Mouse (Mus musculus): ENCODE measurements around the gene Prickle4.
A peak's percentile ranks its signal among the peaks of the same experiment; 100 is the strongest.

The Prickle4 gene

GRCm38 (mm10) chr17:47694503-47695336 is at the start of gene Prickle4:
TSS of gene Prickle4 (minus strand) at chr17:47694736.
- DNase-seq (ENCODE audit: low spot score) = peak; percentile 94

GRCm38 (mm10) chr17:47744086-47744485 is 49.5 kb upstream of the Prickle4 start:
- no peak for DNase-seq (ENCODE audit: low spot score)

- DNase-seq (ENCODE audit: low spot score) = no peak
Observed at GRCm38 (mm10) chr17:47742991-47743734, 48.6 kb upstream of the Prickle4 start.

GRCm38 (mm10) chr17:47740186-47740585 is 45.6 kb upstream of the Prickle4 start:
- no peak for DNase-seq (ENCODE audit: low spot score)

DNA sequence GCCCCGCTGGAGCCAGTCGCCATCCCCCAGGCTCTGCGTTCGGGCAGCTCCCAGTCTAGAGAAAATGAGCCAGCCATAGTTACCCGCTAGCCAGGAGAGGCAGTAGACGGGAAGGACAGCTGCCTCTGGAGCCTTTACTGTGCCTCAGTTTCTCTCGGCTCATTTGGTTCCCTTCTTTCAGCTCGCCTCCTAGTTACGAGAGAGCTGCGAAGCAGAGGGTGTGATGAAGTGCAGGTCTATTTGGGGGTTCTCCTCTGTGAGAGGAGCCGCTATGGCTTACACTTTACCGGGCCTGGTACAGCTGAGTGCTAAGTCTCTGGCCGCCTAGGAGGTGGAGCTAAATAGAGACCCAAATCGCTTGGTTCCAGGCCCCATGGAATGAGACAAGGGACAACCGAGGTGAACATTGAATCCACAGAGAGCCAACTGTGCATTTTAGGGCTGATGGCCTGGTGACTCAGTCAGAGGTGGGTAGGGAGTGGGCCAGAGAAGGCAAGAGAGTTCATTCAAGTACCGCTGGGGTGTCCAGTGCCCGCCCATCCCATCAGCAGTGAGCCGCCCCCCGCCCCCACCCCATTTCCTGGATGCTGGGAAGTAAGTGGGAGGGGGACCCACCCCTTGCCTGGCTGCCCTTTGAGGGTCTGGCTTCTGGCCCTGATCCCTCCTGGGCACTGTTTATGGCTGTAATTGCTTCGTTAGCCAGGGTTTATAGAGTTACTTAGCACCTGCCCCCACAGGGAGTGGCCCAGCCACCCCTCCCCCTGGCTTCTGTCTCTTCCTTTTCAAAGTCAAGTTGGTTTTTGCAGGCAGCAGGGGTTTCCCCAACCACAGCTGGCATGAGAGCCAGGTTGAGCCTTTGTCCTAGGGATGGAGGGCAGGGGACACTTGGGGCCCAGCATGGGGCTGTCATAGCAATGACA is 44.6 kb upstream of the Prickle4 start:
- no peak for DNase-seq (ENCODE audit: low spot score)

DNA sequence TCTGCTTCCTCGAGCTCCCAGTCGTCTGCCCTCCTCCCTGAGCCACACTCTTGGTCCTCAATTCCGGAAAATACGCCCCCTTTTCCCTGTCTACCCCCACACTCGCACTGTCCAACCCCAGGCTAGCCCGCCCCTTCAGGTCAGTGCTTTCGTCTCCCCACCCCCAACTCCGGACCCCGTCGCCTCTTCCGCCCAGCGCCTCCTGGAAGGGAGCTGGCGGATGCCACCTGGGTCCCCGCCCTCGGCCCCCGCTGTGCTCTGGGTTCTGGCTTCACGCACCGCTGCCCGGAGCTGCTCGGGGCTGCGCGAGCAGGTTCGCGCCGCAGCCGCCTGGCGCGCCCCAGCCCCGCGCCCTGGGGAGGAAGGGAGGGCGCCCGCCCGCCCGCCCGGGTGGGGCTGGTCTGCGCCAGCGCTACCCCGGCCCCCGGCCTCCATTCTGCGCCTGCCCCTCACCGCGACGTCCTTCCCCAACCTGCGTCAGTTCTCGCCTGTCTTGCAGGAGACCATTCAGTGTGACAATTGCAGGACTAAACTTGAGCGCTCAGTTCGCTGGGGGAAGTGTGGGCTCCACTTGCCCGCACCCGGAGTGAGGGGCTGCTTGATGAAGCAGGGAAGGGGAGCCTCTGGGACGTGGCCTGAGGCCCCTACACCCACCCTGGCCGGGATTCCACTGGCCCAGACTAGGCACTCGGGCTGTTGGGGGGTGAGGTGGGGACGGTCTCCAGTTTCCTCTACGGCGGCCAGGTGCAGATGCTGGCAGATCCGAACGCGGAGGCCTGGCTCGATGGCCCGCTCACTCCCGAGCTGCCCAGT is 43.7 kb upstream of the Prickle4 start:
- DNase-seq (ENCODE audit: low spot score) = no peak

- DNase-seq (ENCODE audit: low spot score) = peak; percentile 70
Observed at GRCm38 (mm10) chr17:47737271-47738065, 42.9 kb upstream of the Prickle4 start.

- peak; percentile 91 for DNase-seq (ENCODE audit: low spot score)
Observed at GRCm38 (mm10) chr17:47736856-47737255, 42.3 kb upstream of the Prickle4 start, which contains the start of gene Tfeb. TSS of gene Tfeb (plus strand) at chr17:47737030.

- no peak for DNase-seq (ENCODE audit: low spot score)
Observed at GRCm38 (mm10) chr17:47735553-47736100, 41.1 kb upstream of the Prickle4 start.

DNA sequence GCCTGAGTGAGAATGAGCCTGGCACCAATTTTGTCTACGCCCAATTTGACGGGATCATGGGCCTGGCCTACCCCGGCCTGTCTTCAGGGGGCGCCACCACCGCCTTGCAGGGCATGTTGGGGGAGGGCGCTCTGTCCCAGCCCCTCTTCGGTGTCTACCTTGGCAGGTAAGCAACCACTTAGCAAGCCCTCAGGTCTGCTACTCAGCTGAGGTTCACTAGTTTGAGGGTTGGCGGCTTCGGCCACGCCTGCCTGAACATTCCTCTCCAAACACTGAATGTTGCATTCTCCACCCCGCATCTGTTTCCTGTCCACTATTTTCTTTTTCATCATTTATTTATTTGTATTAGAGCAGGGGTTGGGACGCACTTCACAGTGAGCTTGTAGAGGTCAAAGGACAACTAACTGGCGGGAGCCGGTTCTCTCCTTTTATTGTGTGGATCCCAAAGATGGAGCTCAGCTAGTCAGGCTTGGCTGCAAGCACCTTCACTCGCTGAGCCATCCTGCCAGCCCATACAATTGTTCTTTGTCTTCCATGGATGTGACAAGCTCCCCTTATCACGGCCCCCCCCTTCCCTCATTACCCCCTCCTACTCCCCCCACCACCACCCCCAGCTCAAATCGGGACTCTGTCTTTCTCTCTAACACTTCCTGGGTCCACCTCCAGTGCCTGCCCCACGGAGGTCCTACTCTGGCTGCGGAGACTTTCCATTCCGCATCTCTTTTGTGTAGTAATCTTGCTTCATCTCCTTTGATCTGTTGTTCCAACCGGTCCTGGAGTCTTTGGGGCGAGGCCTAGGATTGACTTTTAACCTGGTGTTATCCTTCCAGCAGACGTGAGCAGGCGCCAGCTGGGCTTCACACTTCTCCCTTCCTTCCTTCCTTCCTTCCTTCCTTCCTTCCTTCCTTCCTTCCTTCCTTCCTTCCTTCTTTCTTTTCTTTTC is 36.4 kb upstream of the Prickle4 start:
- DNase-seq (ENCODE audit: low spot score) = no peak

DNA sequence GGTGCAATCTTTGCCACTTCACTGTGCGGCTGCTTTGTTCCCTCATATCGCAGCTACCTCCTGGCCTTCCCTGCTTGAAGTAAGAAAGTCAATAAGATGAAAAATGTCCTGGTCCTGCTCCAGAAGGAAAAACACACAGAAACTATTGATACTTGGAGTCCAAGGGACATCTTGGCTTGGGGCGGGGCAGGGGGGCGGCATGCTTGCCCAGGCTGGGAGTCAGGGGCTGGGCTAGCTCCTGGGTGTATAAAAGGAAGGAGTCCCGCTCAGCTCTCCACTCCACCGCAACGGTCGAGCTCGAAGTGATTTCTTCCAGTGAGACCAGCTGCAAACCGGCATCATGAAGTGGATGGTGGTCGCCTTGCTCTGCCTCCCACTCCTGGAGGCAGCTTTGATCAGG is 32.0 kb upstream of the Prickle4 start, which contains the start of gene Pgc:
Gene Pgc, plus strand, starts transcription at position 277 of the 400 bp plus-strand sequence.
- no peak for DNase-seq (ENCODE audit: low spot score)

- DNase-seq (ENCODE audit: low spot score) = no peak
Observed at GRCm38 (mm10) chr17:47721183-47721582, 26.6 kb upstream of the Prickle4 start.

- no peak for DNase-seq (ENCODE audit: low spot score)
Observed at GRCm38 (mm10) chr17:47715037-47715436, 20.5 kb upstream of the Prickle4 start.

- DNase-seq (ENCODE audit: low spot score) = no peak
Observed at GRCm38 (mm10) chr17:47712889-47713571, 18.5 kb upstream of the Prickle4 start.

DNA sequence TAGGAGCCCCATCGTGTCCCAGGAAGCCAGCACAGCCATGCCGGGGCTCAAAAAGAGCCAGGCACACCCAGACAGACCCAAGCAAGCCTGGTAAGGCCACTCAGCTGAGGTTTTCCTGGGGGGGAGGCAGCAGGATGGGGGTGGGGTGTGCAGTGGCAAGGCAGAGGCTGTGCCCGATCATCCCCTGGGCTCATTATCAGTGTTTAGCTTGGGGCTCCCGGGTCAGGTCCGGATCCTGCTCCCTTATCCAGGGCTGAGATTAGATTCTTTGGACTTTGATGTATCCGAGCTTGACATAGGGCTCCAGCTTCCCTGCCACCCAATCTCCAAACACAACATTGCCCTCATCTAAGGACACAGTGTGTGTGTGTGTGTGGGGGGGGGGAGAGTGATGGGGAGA is 17.3 kb upstream of the Prickle4 start:
- no peak for DNase-seq (ENCODE audit: low spot score)

DNA sequence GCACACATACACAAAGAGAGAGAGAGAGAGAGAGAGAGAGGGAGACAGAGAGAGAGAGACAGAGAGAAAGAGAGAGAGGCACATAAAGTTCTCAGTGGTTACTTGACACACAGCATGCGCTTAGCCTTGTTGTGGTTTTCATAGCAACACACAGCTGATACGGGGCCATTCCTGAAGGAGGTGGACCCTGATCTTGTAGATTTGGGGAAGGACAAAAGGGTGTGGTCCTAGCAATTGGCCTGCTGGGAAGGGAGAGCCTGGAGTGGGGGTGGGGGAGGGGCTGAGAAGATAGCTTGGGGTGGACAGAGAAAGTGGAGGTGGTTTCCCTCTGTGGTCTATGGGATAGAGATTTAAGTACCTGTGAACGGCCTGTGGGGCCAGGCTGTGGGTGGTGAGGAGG is 15.5 kb upstream of the Prickle4 start:
- no peak for DNase-seq (ENCODE audit: low spot score)

- no peak for DNase-seq (ENCODE audit: low spot score)
Observed at GRCm38 (mm10) chr17:47708972-47709371, 14.4 kb upstream of the Prickle4 start.

DNA sequence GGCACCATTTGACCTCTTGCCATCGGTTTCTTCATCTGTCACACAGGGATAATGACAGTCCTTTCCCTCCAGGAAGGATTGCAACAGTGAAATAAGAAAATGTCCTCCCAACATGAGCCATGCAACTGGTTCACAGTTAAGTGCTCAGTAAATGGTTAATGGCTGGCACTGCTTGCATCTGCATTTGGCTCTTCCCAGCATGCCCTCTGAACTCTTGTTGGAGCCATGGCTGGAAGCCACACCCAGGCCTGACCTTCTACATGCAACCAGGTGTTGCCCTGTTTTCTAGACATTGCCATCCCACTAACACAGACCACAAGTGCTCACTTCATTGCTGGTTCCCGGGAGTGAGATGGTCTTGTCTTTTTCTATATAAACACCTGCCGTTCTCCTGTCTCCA is 13.4 kb upstream of the Prickle4 start:
- DNase-seq (ENCODE audit: low spot score) = no peak

All from urinary bladder, postnatal 10 days (tissue).